ENCODE assay signal across 9 mouse cellular contexts in the genomic region with DNA sequence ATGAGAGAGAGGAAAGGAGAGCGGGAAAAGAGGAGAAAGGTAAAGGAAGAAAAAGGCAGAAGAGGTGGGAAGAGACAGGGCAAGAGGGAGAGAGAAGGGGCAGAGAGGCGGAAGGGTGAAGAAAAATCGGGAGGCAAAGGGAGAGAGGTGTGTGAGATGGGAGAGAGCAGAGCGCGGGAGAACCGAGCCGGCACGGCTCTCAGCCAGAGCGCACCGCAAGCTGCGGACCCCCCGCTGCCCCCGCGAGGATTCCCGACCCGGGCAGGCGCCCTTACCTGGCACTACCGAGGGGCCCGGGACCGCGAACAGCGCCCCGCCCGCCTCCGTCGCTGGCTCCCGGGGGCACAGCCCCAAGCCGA. TPM values are rescaled to one million over a fixed set of nuclear protein-coding genes. Genes with fewer than 3 reads are reported as not detected.
DNase-seq lines count a peak whose midpoint lies in the region; ATAC-seq and TF ChIP-seq lines count a peak whose summit lies in the region.
"Had no signal": no experiment of that assay in that cellular context is flagged by ENCODE, and none has a peak within 500 bp of the region (broad histone marks: within the 10 kb centered on the region; RNA-seq: fewer than 3 reads in every experiment).

TSS of gene Gm17606 (plus strand) at position 7 of the 359 bp plus-strand sequence.

- TF ChIP-seq CTCF in lung, postnatal 0 days (IDR thresholded peaks at IDR 0.05) = no peak
- TF ChIP-seq CTCF in small intestine, adult 2 months (IDR thresholded peaks at IDR 0.05; ENCODE audit: extremely low read depth, insufficient read length, insufficient replicate concordance, low read depth, low read length) = no peak

- no peaks in the 10 kb centered on the region for H3K27me3 ChIP-seq in lung, postnatal 0 days (replicated peaks; ENCODE audit: insufficient read depth, low read length)
- no peaks in the 10 kb centered on the region for H3K27me3 ChIP-seq in forebrain, embryonic 11.5 days (ENCODE audit: control insufficient read depth, insufficient read depth, low read length)
- no peaks in the 10 kb centered on the region for H3K27me3 ChIP-seq in limb, embryonic 12.5 days
- no peaks in the 10 kb centered on the region for H3K27me3 ChIP-seq in small intestine, adult 2 months (ENCODE audit: control insufficient read depth, insufficient read depth, low read length)

- H3K36me3 ChIP-seq in lung, postnatal 0 days (ENCODE audit: insufficient read depth, low read length) = peaks cover 21% of the 10 kb centered on the region
- peaks cover 21% of the 10 kb centered on the region for H3K36me3 ChIP-seq in forebrain, embryonic 11.5 days (ENCODE audit: control insufficient read depth, insufficient read depth, low read length)
- H3K36me3 ChIP-seq in limb, embryonic 12.5 days = peaks cover 73% of the 10 kb centered on the region
- peaks cover 38% of the 10 kb centered on the region for H3K36me3 ChIP-seq in small intestine, adult 2 months (ENCODE audit: control insufficient read depth, insufficient read depth, low read length)

- TF ChIP-seq POLR2A in small intestine, adult 2 months (IDR thresholded peaks at IDR 0.05; ENCODE audit: low read depth, low read length) = no peak

- peak within 1 kb of the TSS; percentile 62 for H3K4me3 ChIP-seq in lung, postnatal 0 days (ENCODE audit: low read depth, low read length)
- peak within 1 kb of the TSS; percentile 69 for H3K4me3 ChIP-seq in forebrain, embryonic 11.5 days (ENCODE audit: low read depth, low read length)
- peak within 1 kb of the TSS; percentile 81 for H3K4me3 ChIP-seq in limb, embryonic 12.5 days (replicated peaks)
- H3K4me3 ChIP-seq in small intestine, adult 2 months (ENCODE audit: low read depth, low read length) = peak within 1 kb of the TSS; percentile 82

- no peak for TF ChIP-seq EP300 in lung, postnatal 0 days (IDR thresholded peaks at IDR 0.05)

- no peak within 1 kb of the TSS; the same call in 1 of the 2 replicates for H3K27ac ChIP-seq in lung, postnatal 0 days (ENCODE audit: low read length)
- H3K27ac ChIP-seq in forebrain, embryonic 11.5 days (ENCODE audit: low read depth, low read length) = peak within 1 kb of the TSS; percentile 79
- peak within 1 kb of the TSS; percentile 90 for H3K27ac ChIP-seq in limb, embryonic 12.5 days
- H3K27ac ChIP-seq in small intestine, adult 2 months (ENCODE audit: insufficient read depth, low read depth, low read length) = no peak within 1 kb of the TSS

- no peak for DNase-seq in lung, postnatal 0 days (ENCODE audit: low spot score)
- DNase-seq in lung, postnatal 10 days = no peak
- DNase-seq in forebrain, embryonic 11.5 days (ENCODE audit: low spot score) = no peak
- no peak for DNase-seq in right cerebral cortex, adult 18-20 months
- DNase-seq in left cerebral cortex, adult 8-10 months (ENCODE audit: low spot score in 2 of 2) = no peak

- WGBS in lung, postnatal 0 days = under 1% methylated on average over 21 of the region's 28 CpGs
- under 1% methylated on average over 27 of the region's 28 CpGs for WGBS in forebrain, embryonic 11.5 days
- WGBS in limb, embryonic 12.5 days = under 1% methylated on average over 28 of the region's 28 CpGs
- 3% methylated on average over 26 of the region's 28 CpGs for WGBS in small intestine, adult 2 months

- peak; percentile 8 for ATAC-seq in lung, postnatal 0 days
- ATAC-seq in forebrain, embryonic 11.5 days (replicated peaks; ENCODE audit: low FRiP score) = peak; percentile 26
- peak; percentile 60; the same call in 1 of the 2 replicates for ATAC-seq in limb, embryonic 12.5 days (ENCODE audit: insufficient number of reproducible peaks, insufficient read depth, low FRiP score, low TSS enrichment, low read depth)
- ATAC-seq in inflammation-experienced regulatory T-cells, adult 6 months = no peak

- H3K4me1 ChIP-seq in lung, postnatal 0 days (ENCODE audit: insufficient read depth, low read depth, low read length) = no peaks in the 10 kb centered on the region
- peaks cover 7% of the 10 kb centered on the region for H3K4me1 ChIP-seq in forebrain, embryonic 11.5 days (replicated peaks; ENCODE audit: control insufficient read depth, insufficient read depth, low read length)
- peaks cover 18% of the 10 kb centered on the region for H3K4me1 ChIP-seq in limb, embryonic 12.5 days (replicated peaks)
- H3K4me1 ChIP-seq in small intestine, adult 2 months (ENCODE audit: control insufficient read depth, insufficient read depth, insufficient read length, low read length) = no peaks in the 10 kb centered on the region; the same call in 1 of the 2 replicates

- H3K4me2 ChIP-seq in lung, postnatal 0 days (replicated peaks; ENCODE audit: low read depth, low read length) = peak within 1 kb of the TSS; percentile 97
- peak within 1 kb of the TSS; percentile 84 for H3K4me2 ChIP-seq in forebrain, embryonic 11.5 days (ENCODE audit: low read depth, low read length, severe bottlenecking)
- H3K4me2 ChIP-seq in limb, embryonic 12.5 days = peak within 1 kb of the TSS; percentile 95

- no peaks in the 10 kb centered on the region for H3K9me3 ChIP-seq in lung, postnatal 0 days (ENCODE audit: low read length)
- H3K9me3 ChIP-seq in forebrain, embryonic 11.5 days (ENCODE audit: control insufficient read depth, low read length) = no peaks in the 10 kb centered on the region
- no peaks in the 10 kb centered on the region for H3K9me3 ChIP-seq in limb, embryonic 12.5 days

- H3K9ac ChIP-seq in lung, postnatal 0 days (replicated peaks; ENCODE audit: low read depth) = peak within 1 kb of the TSS; percentile 41
- peak within 1 kb of the TSS; percentile 93 for H3K9ac ChIP-seq in forebrain, embryonic 11.5 days (ENCODE audit: low read length)
- peak within 1 kb of the TSS; percentile 90 for H3K9ac ChIP-seq in limb, embryonic 12.5 days (replicated peaks)

RNA-seq across cellular contexts. Expression of gene Gm17606, which starts in this region (rescaled TPM):
- polyA plus RNA-seq in lung, postnatal 0 days (2015; fragmentation: Nextera tagmentation; extraction: Ambion mirVana) = not detected in 2 replicates
- polyA plus RNA-seq in forebrain, embryonic 11.5 days (2014; fragmentation: Nextera tagmentation; extraction: Ambion mirVana) = not detected in 2 replicates
- polyA plus RNA-seq in limb, embryonic 12.5 days (2016; fragmentation: Nextera tagmentation; extraction: Ambion mirVana) = not detected in 2 replicates
- polyA plus RNA-seq in small intestine, adult 2 months (2012; rRNA removed) = not detected in 2 replicates
- not detected for total RNA-seq in left cerebral cortex, adult 8-10 months (2022)
- polyA plus RNA-seq in inflammation-experienced regulatory T-cells, adult 6 months (2017; shearing (Covaris generic)) = not detected
- polyA plus RNA-seq: large intestine, adult 2 months had no signal

Comparison
In these comparisons a context has a peak if more than half of its experiments do, and no peak if none do; other contexts are left out.
1. Peak in ATAC-seq, H3K4me3 ChIP-seq, H3K9ac ChIP-seq and H3K4me2 ChIP-seq in lung, postnatal 0 days; RNA of the gene not detected or under 1 TPM.
2. Peak in ATAC-seq, H3K4me3 ChIP-seq, H3K27ac ChIP-seq, H3K9ac ChIP-seq and H3K4me2 ChIP-seq in forebrain, embryonic 11.5 days; RNA of the gene not detected or under 1 TPM.
3. Peak in ATAC-seq, H3K4me3 ChIP-seq, H3K27ac ChIP-seq, H3K9ac ChIP-seq and H3K4me2 ChIP-seq in limb, embryonic 12.5 days; RNA of the gene not detected or under 1 TPM.
4. H3K9ac ChIP-seq: peak in every context shown above with its lines; median percentile 93 in forebrain, embryonic 11.5 days; 90 in limb, embryonic 12.5 days; 41 in lung, postnatal 0 days.